Mouse (Mus musculus): ENCODE data around the gene Sowaha. TPM values are rescaled to one million over a fixed set of nuclear protein-coding genes. Genes with fewer than 3 reads are reported as not detected.
"Not testable (repeated sequence)": the region's sequence is repeated elsewhere in the genome, so short reads cannot be mapped to it uniquely, and the experiment has no call there.

Gene Sowaha
- polyA plus RNA-seq, 1 experiment from 2014 or later = 0.27 TPM

- WGBS = 95% methylated on average over 5 of the region's 5 CpGs
- no peaks in the 10 kb centered on the region for H3K9me3 ChIP-seq
- no peak for ATAC-seq (ENCODE audit: low read depth)
- H3K4me3 ChIP-seq = no peak overlapping the region
- no peak overlapping the region for H3K9ac ChIP-seq
- peaks cover 19% of the 10 kb centered on the region for H3K4me1 ChIP-seq (replicated peaks)
- H3K27me3 ChIP-seq = no peaks in the 10 kb centered on the region
- no peak overlapping the region for H3K4me2 ChIP-seq
- H3K36me3 ChIP-seq = peaks cover 17% of the 10 kb centered on the region
- H3K27ac ChIP-seq (replicated peaks) = no peak overlapping the region
Observed at GRCm38 (mm10) chr11:53428716-53429057, 51.4 kb downstream of the Sowaha start.

- Histone ChIP-seq H3K9ac (no peak overlapping the region), H3K27me3 (no peaks in the 10 kb centered on the region), H3K4me2 (no peak overlapping the region), H3K9me3 (no peaks in the 10 kb centered on the region), H3K27ac (replicated peaks) (no peak overlapping the region), H3K36me3 (peaks cover 17% of the 10 kb centered on the region), H3K4me1 (replicated peaks) (peaks cover 19% of the 10 kb centered on the region), H3K4me3 (no peak overlapping the region)
- WGBS = 92% methylated on average over 3 of the region's 3 CpGs
- ATAC-seq (ENCODE audit: low read depth) = no peak
Observed at GRCm38 (mm10) chr11:53427993-53428715, 51.9 kb downstream of the Sowaha start.

DNA sequence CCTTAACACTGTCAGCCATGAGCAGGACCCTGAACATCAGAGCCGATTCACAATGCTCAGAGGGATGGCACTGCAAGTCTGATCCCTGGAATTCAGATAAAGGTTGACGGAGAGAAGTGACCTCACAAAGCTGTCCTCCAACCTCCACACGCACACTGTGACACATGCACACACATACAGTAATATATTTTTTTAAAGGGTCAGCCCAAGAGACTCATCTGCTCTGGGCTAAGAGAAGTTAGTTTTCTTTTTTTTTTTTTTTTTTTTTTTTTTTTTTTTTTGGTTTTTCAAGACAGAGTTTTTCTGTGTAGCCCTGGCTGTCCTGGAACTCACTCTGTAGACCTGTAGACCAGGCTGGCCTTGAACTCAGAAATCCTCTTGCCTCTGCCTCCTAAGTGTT lies 53.2 kb downstream of the Sowaha start:
- H3K9ac ChIP-seq; H3K9me3 ChIP-seq; H3K4me3 ChIP-seq; H3K27me3 ChIP-seq; H3K27ac ChIP-seq (replicated peaks); H3K4me2 ChIP-seq; ATAC-seq (ENCODE audit: low read depth): not testable (repeated sequence)
- 87% methylated on average over 3 of the region's 3 CpGs for WGBS
- peaks cover 19% of the 10 kb centered on the region for H3K4me1 ChIP-seq (replicated peaks)
- peaks cover 17% of the 10 kb centered on the region for H3K36me3 ChIP-seq

Other genes starting within 250 kb of the Sowaha start
- 56.1 and 63.0 TPM in 2 replicates for gene Hspa4, start 179.8 kb downstream of the Sowaha start, polyA plus RNA-seq (2015; fragmentation: Nextera tagmentation; extraction: Ambion mirVana)
- gene Zcchc10, start 155.6 kb downstream of the Sowaha start, polyA plus RNA-seq (2015; fragmentation: Nextera tagmentation; extraction: Ambion mirVana) = 14.9 and 15.5 TPM in 2 replicates
- gene Aff4, start 129.4 kb downstream of the Sowaha start, polyA plus RNA-seq (2015; fragmentation: Nextera tagmentation; extraction: Ambion mirVana) = 43.3 and 55.2 TPM in 2 replicates
- gene Leap2, start 57.1 kb downstream of the Sowaha start, polyA plus RNA-seq (2015; fragmentation: Nextera tagmentation; extraction: Ambion mirVana) = not detected in 2 replicates
- 722 and 723 TPM in 2 replicates for gene Uqcrq, start 49.4 kb downstream of the Sowaha start, polyA plus RNA-seq (2015; fragmentation: Nextera tagmentation; extraction: Ambion mirVana)
- 3.4 and 3.6 TPM in 2 replicates for gene Gdf9, start 49.3 kb downstream of the Sowaha start, polyA plus RNA-seq (2015; fragmentation: Nextera tagmentation; extraction: Ambion mirVana)
- not detected in 2 replicates for gene Gm10447, start 23.2 kb downstream of the Sowaha start, polyA plus RNA-seq (2015; fragmentation: Nextera tagmentation; extraction: Ambion mirVana)
- 1.9 and 3.5 TPM in 2 replicates for gene Shroom1, start 23.1 kb downstream of the Sowaha start, polyA plus RNA-seq (2015; fragmentation: Nextera tagmentation; extraction: Ambion mirVana)
- gene Gm9837, start 9.8 kb downstream of the Sowaha start, polyA plus RNA-seq (2015; fragmentation: Nextera tagmentation; extraction: Ambion mirVana) = not detected in 2 replicates
- not detected in 2 replicates for gene Gm9945, start 108 bp downstream of the Sowaha start, polyA plus RNA-seq (2015; fragmentation: Nextera tagmentation; extraction: Ambion mirVana)
- 21.3 and 24.2 TPM in 2 replicates for gene Sept8, start 39.0 kb upstream of the Sowaha start, polyA plus RNA-seq (2015; fragmentation: Nextera tagmentation; extraction: Ambion mirVana)
- 265 and 272 TPM in 2 replicates for gene Kif3a, start 87.1 kb upstream of the Sowaha start, polyA plus RNA-seq (2015; fragmentation: Nextera tagmentation; extraction: Ambion mirVana)
- 2.1 and 2.5 TPM in 2 replicates for gene Il4, start 138.4 kb upstream of the Sowaha start, polyA plus RNA-seq (2015; fragmentation: Nextera tagmentation; extraction: Ambion mirVana)
- not detected in 2 replicates for gene Il13, start 154.4 kb upstream of the Sowaha start, polyA plus RNA-seq (2015; fragmentation: Nextera tagmentation; extraction: Ambion mirVana)
- gene Rad50, start 227.0 kb upstream of the Sowaha start, polyA plus RNA-seq (2015; fragmentation: Nextera tagmentation; extraction: Ambion mirVana) = 11.9 and 12.6 TPM in 2 replicates
- gene Il5, start 240.5 kb upstream of the Sowaha start, polyA plus RNA-seq (2015; fragmentation: Nextera tagmentation; extraction: Ambion mirVana) = not detected in 2 replicates

Data from neural tube, embryonic 13.5 days (tissue).